Mouse (Mus musculus): Measurements from ENCODE around the gene Smpd1.

DNA sequence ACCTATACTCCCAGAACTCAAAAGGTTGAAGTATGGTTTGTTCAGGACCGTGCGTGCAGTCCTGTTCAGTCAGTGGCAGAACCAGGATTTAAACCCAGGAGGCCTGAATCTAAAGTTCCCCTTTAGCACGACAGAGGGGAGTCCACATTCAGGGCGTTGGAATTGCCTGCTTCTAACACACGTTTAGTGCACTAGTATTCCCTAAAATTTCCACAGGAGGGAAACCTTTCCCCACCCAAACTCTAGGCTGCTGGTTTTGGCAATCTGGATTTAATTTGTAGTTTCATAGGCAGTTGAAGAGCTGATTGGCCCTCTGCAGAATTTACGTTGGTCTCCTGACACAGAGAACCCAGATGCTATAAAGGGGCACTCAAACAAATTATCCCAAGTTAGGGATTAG lies 5.1 kb upstream of the Smpd1 start:
- TF ChIP-seq TAL1 (IDR thresholded peaks at IDR 0.05; ENCODE audit: low read length) (no peak), CTCF (IDR thresholded peaks at IDR 0.05 in 2 of 3, conservative IDR thresholded peaks at IDR 0.05 in 1 of 3; ENCODE audit: control insufficient read depth in 1 of 3, insufficient read depth in 1 of 3, low read depth in 2 of 3, low read length in 3 of 3, poor library complexity in 1 of 3, severe bottlenecking in 1 of 3) (no peak), POLR2A (IDR thresholded peaks at IDR 0.05; ENCODE audit: control insufficient read depth in 1 of 2, insufficient read depth in 1 of 2, low read depth in 1 of 2, low read length in 2 of 2, poor library complexity in 1 of 2) (no peak), GABPA (IDR thresholded peaks at IDR 0.05; ENCODE audit: low read depth, low read length) (no peak), SIN3A (IDR thresholded peaks at IDR 0.05; ENCODE audit: low read length) (no peak), ZNF384 (IDR thresholded peaks at IDR 0.05; ENCODE audit: low read depth, low read length) (no peak), MAX (IDR thresholded peaks at IDR 0.05; ENCODE audit: low read length) (no peak)

Measured in MEL (cell line).